Mouse (Mus musculus) embryonic fibroblast, embryonic 13.5 days (primary cell): ENCODE results near the gene Sytl3. TPM values are rescaled to one million over a fixed set of nuclear protein-coding genes. Genes with fewer than 3 reads are reported as not detected.

ENCODE experiments used
- H3K27ac ChIP-seq: 2 replicates; pipeline ENCODE4 v1.5.1; 2012; ENCODE audit warnings: low read length, control low read depth, inconsistent platforms; ENCODE audit not compliant: insufficient read depth
- H3K4me1 ChIP-seq: 2 replicates; pipeline ENCODE4 v1.6.1; 2011; ENCODE audit warnings: low read length; ENCODE audit not compliant: control insufficient read depth, insufficient read depth
- H3K4me3 ChIP-seq: 2 replicates; pipeline ENCODE4 v1.5.1; 2011; ENCODE audit warnings: mild to moderate bottlenecking, control low read depth, low read length; ENCODE audit not compliant: insufficient read depth
- CTCF ChIP-seq: IDR thresholded peaks from 2 replicates; pipeline ENCODE4 v1.5.1; 2011; ENCODE audit warnings: mild to moderate bottlenecking, control low read depth, low read length, moderate library complexity, borderline replicate concordance; ENCODE audit not compliant: insufficient read depth
- POLR2A ChIP-seq: IDR thresholded peaks from 2 replicates; pipeline ENCODE4 v1.6.1; 2011; ENCODE audit warnings: low read depth, mild to moderate bottlenecking, control low read depth, low read length, moderate library complexity
- polyA plus RNA-seq: library from polyadenylated mRNA; stranded (reverse); fragments of >200 nt; gene quantifications from 2 replicates; pipeline ENCODE4 v1.2.4, GENCODE M21; 2011; ENCODE audit warnings: low read depth; ENCODE audit not compliant: missing spikeins, insufficient read length

Sytl3 gene
- polyA plus RNA-seq, 1 experiment, result not detected

DNA sequence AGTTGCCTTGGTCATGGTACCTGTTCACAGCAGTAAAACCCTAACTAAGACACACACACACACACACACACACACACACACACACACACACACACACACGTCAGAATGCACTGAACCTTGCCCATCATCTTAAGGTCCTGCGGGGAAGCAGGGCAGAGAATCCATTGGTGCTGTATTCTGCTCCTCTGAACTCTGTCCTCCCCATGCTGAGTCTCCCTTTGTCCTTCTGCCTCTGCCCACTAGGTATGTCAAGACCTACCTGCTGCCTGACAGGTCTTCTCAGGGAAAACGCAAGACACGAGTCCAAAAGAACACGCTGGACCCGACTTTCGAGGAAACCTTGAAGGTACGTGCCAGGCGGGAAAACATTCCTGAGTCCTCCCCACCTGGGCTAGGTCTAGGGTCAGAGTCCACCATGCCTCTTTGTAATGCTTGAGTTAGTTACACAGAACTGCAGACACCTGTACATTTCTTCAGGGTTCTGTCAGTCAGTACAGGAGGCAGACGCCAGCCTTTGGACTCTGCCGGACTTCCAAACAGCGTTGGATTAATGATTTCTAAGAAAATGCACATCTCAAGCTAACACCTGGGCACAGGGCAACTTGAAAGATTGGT lies 69.2 kb downstream of the Sytl3 start:
- TF ChIP-seq POLR2A (no peak), CTCF (no peak)
- Histone ChIP-seq H3K4me1 (no peaks in the 10 kb centered on the region), H3K4me3 (no peak overlapping the region), H3K27ac (no peak overlapping the region)

DNA sequence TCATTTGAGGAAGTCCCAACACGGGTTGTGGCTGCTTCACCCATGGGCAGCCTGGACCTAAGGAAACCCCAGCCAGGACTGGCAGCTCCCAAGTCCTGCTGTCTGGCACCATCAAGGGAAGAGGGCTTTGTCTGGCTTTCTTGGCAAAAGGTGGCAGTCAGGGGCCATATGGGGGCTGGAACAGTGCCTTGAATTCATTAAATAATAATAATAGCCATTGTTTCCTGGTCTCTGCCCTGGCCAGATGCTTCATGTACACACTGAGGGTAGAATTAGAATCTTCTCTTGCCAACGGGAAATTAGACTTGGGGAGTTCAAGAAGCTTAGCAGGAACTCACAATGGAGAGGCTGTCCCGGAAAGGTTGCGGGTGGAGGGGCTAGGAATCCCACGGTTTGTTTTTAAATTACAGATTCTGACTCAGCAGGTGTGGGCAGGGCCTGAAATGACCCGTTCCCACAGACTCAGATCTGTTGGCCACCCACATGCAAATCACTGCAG lies 70.4 kb downstream of the Sytl3 start:
- no peak overlapping the region for H3K27ac ChIP-seq
- TF ChIP-seq CTCF (no peak), POLR2A (no peak)
- H3K4me3 ChIP-seq, result no peak overlapping the region
- H3K4me1 ChIP-seq, result no peaks in the 10 kb centered on the region

GRCm38 (mm10) chr17:6731132-6731531 lies 72.2 kb downstream of the Sytl3 start:
- Histone ChIP-seq H3K27ac (no peak overlapping the region), H3K4me3 (no peak overlapping the region), H3K4me1 (no peaks in the 10 kb centered on the region)
- TF ChIP-seq CTCF, result no peak
- no peak for TF ChIP-seq POLR2A

GRCm38 (mm10) chr17:6731634-6732033 lies 72.7 kb downstream of the Sytl3 start:
- no peak for TF ChIP-seq POLR2A
- no peak for TF ChIP-seq CTCF
- no peak overlapping the region for H3K4me3 ChIP-seq
- H3K4me1 ChIP-seq, result no peaks in the 10 kb centered on the region
- H3K27ac ChIP-seq, result no peak overlapping the region

DNA sequence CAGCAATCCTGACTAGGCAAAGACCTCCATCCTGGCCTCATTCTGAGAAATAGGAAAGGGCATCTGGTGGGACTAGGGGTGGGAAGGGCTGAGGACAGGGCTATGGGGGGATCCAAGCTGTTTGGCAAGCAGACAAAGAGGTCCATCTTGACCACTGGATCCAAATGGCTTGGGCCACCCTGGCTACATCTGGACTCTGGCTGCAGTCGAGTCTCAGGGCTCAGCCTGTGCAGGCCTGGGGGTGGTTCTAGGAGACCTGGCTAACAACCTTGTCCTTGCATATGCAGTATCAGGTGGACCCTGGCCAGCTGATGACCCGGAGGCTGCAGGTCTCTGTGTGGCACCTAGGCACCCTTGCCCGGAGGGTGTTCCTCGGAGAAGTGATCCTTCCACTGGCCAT lies 73.8 kb downstream of the Sytl3 start:
- TF ChIP-seq POLR2A, result no peak
- no peak for TF ChIP-seq CTCF
- H3K4me1 ChIP-seq, result no peaks in the 10 kb centered on the region
- no peak overlapping the region for H3K27ac ChIP-seq
- no peak overlapping the region for H3K4me3 ChIP-seq

GRCm38 (mm10) chr17:6733322-6733875 lies 74.5 kb downstream of the Sytl3 start:
- TF ChIP-seq CTCF, result no peak
- TF ChIP-seq POLR2A, result no peak
- no peak overlapping the region for H3K4me3 ChIP-seq
- no peaks in the 10 kb centered on the region for H3K4me1 ChIP-seq
- no peak overlapping the region for H3K27ac ChIP-seq

GRCm38 (mm10) chr17:6734746-6735441 lies 76.0 kb downstream of the Sytl3 start:
- Histone ChIP-seq H3K4me3 (no peak overlapping the region), H3K27ac (no peak overlapping the region), H3K4me1 (no peaks in the 10 kb centered on the region)
- TF ChIP-seq CTCF, result no peak
- no peak for TF ChIP-seq POLR2A

- TF ChIP-seq CTCF (no peak), POLR2A (no peak)
- H3K27ac ChIP-seq, result no peak overlapping the region
- no peak overlapping the region for H3K4me3 ChIP-seq
- no peaks in the 10 kb centered on the region for H3K4me1 ChIP-seq
Observed at GRCm38 (mm10) chr17:6736306-6737272, 77.7 kb downstream of the Sytl3 start.

DNA sequence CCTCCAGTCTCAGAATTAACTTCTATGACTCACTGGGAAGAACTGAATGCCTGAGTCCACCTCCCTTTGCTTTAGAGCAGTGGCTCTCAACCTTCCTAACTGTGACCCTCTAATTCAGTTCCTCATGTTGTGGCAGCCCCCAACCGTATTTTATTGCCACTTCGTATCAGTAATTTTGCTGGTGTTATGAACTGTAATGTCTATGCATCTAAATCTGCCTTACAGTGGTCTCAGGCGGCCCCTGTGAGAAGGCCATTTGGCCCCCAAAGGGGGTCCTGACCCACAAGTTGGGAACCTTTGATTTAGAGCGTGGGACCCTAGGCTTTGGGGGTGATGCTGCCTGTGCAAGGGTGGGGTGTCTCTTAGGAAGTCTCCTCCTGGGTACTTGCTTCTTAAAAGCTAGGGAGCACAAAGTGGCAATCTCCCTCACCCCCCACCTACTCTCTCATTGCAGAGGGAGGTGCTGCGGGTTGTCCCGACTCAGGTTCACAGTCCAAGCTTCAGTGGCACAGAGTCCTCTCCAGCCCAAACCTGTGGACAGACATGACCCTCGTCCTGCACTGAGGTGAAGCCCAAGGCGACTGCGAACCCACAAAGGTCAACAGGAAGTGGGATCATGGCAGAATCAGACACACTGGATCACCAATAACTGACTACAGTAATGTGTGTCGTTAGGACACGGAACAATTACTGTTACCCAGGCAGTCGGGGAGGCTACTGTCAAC lies 78.5 kb downstream of the Sytl3 start:
- no peak for TF ChIP-seq POLR2A
- TF ChIP-seq CTCF, result no peak
- no peak overlapping the region for H3K27ac ChIP-seq
- no peak overlapping the region for H3K4me3 ChIP-seq
- no peaks in the 10 kb centered on the region; the same call in 1 of the 2 replicates for H3K4me1 ChIP-seq
